ENCODE assay signal across 26 mouse cellular contexts in genomic region chr15:96883754-96884153, GRCm38 (mm10).
DNase-seq lines count a peak whose midpoint lies in the region; ATAC-seq and TF ChIP-seq lines count a peak whose summit lies in the region.
"Had no signal": no experiment of that assay in that cellular context is flagged by ENCODE, and none has a peak within 500 bp of the region (broad histone marks: within the 10 kb centered on the region; RNA-seq: fewer than 3 reads in every experiment).

No protein-coding gene starts in this region.

- no peak overlapping the region for H3K4me3 ChIP-seq in lung, postnatal 0 days (ENCODE audit: low read depth, low read length)
- H3K4me3 ChIP-seq in myocyte, result no peak overlapping the region
- H3K4me3 ChIP-seq: heart, embryonic 12.5 days; heart, embryonic 15.5 days; hindbrain, embryonic 10.5 days; hindbrain, embryonic 13.5 days; intestine, embryonic 15.5 days had no signal

- no peaks in the 10 kb centered on the region for H3K36me3 ChIP-seq in lung, postnatal 0 days (ENCODE audit: insufficient read depth, low read length)
- H3K36me3 ChIP-seq in myocyte (ENCODE audit: control insufficient read depth, insufficient read depth), result no peaks in the 10 kb centered on the region
- H3K36me3 ChIP-seq: G1E; heart, embryonic 12.5 days; heart, embryonic 15.5 days; hindbrain, embryonic 10.5 days; hindbrain, embryonic 13.5 days; intestine, embryonic 15.5 days had no signal

- no peaks in the 10 kb centered on the region for H3K4me1 ChIP-seq in lung, postnatal 0 days (ENCODE audit: insufficient read depth, low read depth, low read length)
- H3K4me1 ChIP-seq: heart, embryonic 12.5 days; hindbrain, embryonic 10.5 days; intestine, embryonic 15.5 days had no signal

- intact Hi-C loops in left cerebral cortex, postnatal 25 days (cut with DNase I), result no loop called here

- H3K79me2 ChIP-seq in myocyte (ENCODE audit: control insufficient read depth, insufficient read depth), result no peaks in the 10 kb centered on the region

- H3K27ac ChIP-seq in lung, postnatal 0 days (ENCODE audit: low read length), result no peak overlapping the region
- H3K27ac ChIP-seq: heart, embryonic 15.5 days; hindbrain, embryonic 10.5 days; hindbrain, embryonic 13.5 days; intestine, embryonic 15.5 days had no signal

- TF ChIP-seq EP300 in lung, postnatal 0 days (IDR thresholded peaks at IDR 0.05), result no peak

- no peak overlapping the region for H3K9ac ChIP-seq in lung, postnatal 0 days (replicated peaks; ENCODE audit: low read depth)
- H3K9ac ChIP-seq: forebrain, postnatal 0 days; heart, embryonic 12.5 days; heart, embryonic 15.5 days; hindbrain, embryonic 13.5 days; intestine, embryonic 15.5 days had no signal

- 72% methylated on average over 10 of the region's 10 CpGs for WGBS in lung, postnatal 0 days

- no peak for TF ChIP-seq POLR2A in myocyte (IDR thresholded peaks at IDR 0.05; ENCODE audit: insufficient read length, low read depth)

- H3ac ChIP-seq in myocyte (ENCODE audit: control insufficient read depth, insufficient read length), result no peak overlapping the region

- no peaks in the 10 kb centered on the region for H3K27me3 ChIP-seq in lung, postnatal 0 days (replicated peaks; ENCODE audit: insufficient read depth, low read length)
- H3K27me3 ChIP-seq in myocyte (ENCODE audit: control insufficient read depth, insufficient read depth, insufficient read length), result no peaks in the 10 kb centered on the region
- H3K27me3 ChIP-seq: CH12.LX; heart, embryonic 12.5 days; heart, embryonic 15.5 days; hindbrain, embryonic 13.5 days; intestine, embryonic 15.5 days had no signal

- DNase-seq in lung, postnatal 10 days, result peak; percentile 22
- DNase-seq in lung, postnatal 0 days (ENCODE audit: low spot score), result no peak
- peak; percentile 52 for DNase-seq in NIH3T3 (ENCODE audit: low read depth)
- DNase-seq in left cerebral cortex, postnatal 25 days (ENCODE audit: low spot score in 2 of 2), result no peak
- no peak for DNase-seq in urinary bladder, postnatal 10 days (ENCODE audit: low spot score)
- DNase-seq: adrenal gland, postnatal 10 days; adrenal gland, postnatal 36 days; cerebellum, adult 18-20 months; cerebellum, adult 9-10 months; cerebellum, postnatal 14 days; forebrain, postnatal 0 days; gastrocnemius, postnatal 25 days; heart, postnatal 10 days; heart, postnatal 36 days; kidney, adult 11 months had no signal

- H3K9me3 ChIP-seq in lung, postnatal 0 days (ENCODE audit: low read length), result no peaks in the 10 kb centered on the region
- H3K9me3 ChIP-seq: heart, embryonic 15.5 days; hindbrain, embryonic 10.5 days; hindbrain, embryonic 13.5 days; intestine, embryonic 15.5 days had no signal

- no peak for TF ChIP-seq CTCF in lung, postnatal 0 days (IDR thresholded peaks at IDR 0.05)

- no peak overlapping the region for H3K4me2 ChIP-seq in lung, postnatal 0 days (replicated peaks; ENCODE audit: low read depth, low read length)
- peak overlapping the region; percentile 67 for H3K4me2 ChIP-seq in myocyte (ENCODE audit: low read depth)
- H3K4me2 ChIP-seq: heart, embryonic 12.5 days; heart, embryonic 15.5 days; hindbrain, embryonic 13.5 days; intestine, embryonic 15.5 days had no signal

- ATAC-seq in lung, postnatal 0 days, result no peak
- ATAC-seq: activated CD4-positive, CD25-positive, alpha-beta regulatory T cell, adult 4 months; forebrain, embryonic 14.5 days; forebrain, postnatal 0 days; hindbrain, embryonic 16.5 days; intestine, embryonic 15.5 days had no signal

TF ChIP-seq in myocyte, 11 proteins besides CTCF, POLR2A, EP300 and RAD21:
- no peak for TF ChIP-seq CEBPB (IDR thresholded peaks at IDR 0.05; ENCODE audit: insufficient read depth, poor library complexity, severe bottlenecking)
- no peak for TF ChIP-seq SRF (IDR thresholded peaks at IDR 0.05; ENCODE audit: control insufficient read depth, insufficient read length, low read depth)
- TF ChIP-seq TCF3 (IDR thresholded peaks at IDR 0.05; ENCODE audit: insufficient read length, low read depth), result no peak
- TF ChIP-seq MYOG (IDR thresholded peaks at IDR 0.05; ENCODE audit: control insufficient read depth in 1 of 3, insufficient read depth in 1 of 3, insufficient read length in 2 of 3, low read depth in 2 of 3), result peak in 1 of 3 experiments; percentile 21
- TF ChIP-seq POLR2AphosphoS2 (IDR thresholded peaks at IDR 0.05; ENCODE audit: insufficient read length, low read depth), result no peak
- no peak for TF ChIP-seq MAX (IDR thresholded peaks at IDR 0.05; ENCODE audit: low read depth)
- TF ChIP-seq REST (IDR thresholded peaks at IDR 0.05; ENCODE audit: insufficient read depth, insufficient read length), result no peak
- TF ChIP-seq E2F4 (IDR thresholded peaks at IDR 0.05; ENCODE audit: insufficient read depth), result no peak
- no peak for TF ChIP-seq USF1 (IDR thresholded peaks at IDR 0.05; ENCODE audit: low read depth)
- TF ChIP-seq MYOD1 (IDR thresholded peaks at IDR 0.05; ENCODE audit: control insufficient read depth in 1 of 3, insufficient read length in 2 of 3, low read depth in 2 of 3), result no peak
- TF ChIP-seq TCF12 (IDR thresholded peaks at IDR 0.05; ENCODE audit: insufficient read depth, poor library complexity, severe bottlenecking), result peak; percentile 28

Comparison
In these comparisons a context has a peak if more than half of its experiments do, and no peak if none do; other contexts are left out.
1. DNase-seq: peak in lung, postnatal 10 days (single experiment) and NIH3T3 (single experiment); none in lung, postnatal 0 days (single experiment), left cerebral cortex, postnatal 25 days (0 of 2) and urinary bladder, postnatal 10 days (single experiment).